Mouse (Mus musculus) CH12.LX (cell line): ENCODE results near the gene Xpo4. TPM values are rescaled to one million over a fixed set of nuclear protein-coding genes. Genes with fewer than 3 reads are reported as not detected.
"Not testable (repeated sequence)": the region's sequence is repeated elsewhere in the genome, so short reads cannot be mapped to it uniquely, and the experiment has no call there.

Experiments used
- DNase-seq: peaks from one replicate; pipeline ENCODE4 v3.0.0-alpha.2; 2013; ENCODE audit errors: extremely low read depth
- H3K27ac ChIP-seq: 2 replicates; pipeline ENCODE4 v1.5.1; 2012; ENCODE audit warnings: low read depth, mild to moderate bottlenecking, control low read depth, moderate library complexity; ENCODE audit not compliant: insufficient read depth
- H3K27me3 ChIP-seq: replicated peaks from 2 replicates; pipeline ENCODE3; 2012; ENCODE audit warnings: inconsistent platforms
- H3K36me3 ChIP-seq, 2 experiments: replicated peaks in 1 of 2; 2 replicates each; pipeline versions ENCODE3 to v1.6.1; 2012; ENCODE audit warnings: inconsistent platforms in 1 of 2, low read length in 1 of 2, mild to moderate bottlenecking in 1 of 2, mixed read lengths in 1 of 2, moderate library complexity in 1 of 2; ENCODE audit not compliant: control insufficient read depth in 1 of 2, insufficient read depth in 1 of 2
- H3K4me1 ChIP-seq, 2 experiments: 2 replicates each; pipeline ENCODE4 v1.6.1; 2012; ENCODE audit warnings: inconsistent platforms in 1 of 2, moderate library complexity in 1 of 2; ENCODE audit not compliant: insufficient read depth in 2 of 2, control insufficient read depth in 1 of 2
- H3K4me2 ChIP-seq: 2 replicates; pipeline ENCODE4 v1.6.1; 2012; ENCODE audit warnings: low read depth, mild to moderate bottlenecking, control low read depth; ENCODE audit not compliant: poor library complexity, insufficient read depth, severe bottlenecking
- H3K4me3 ChIP-seq, 3 experiments: fragments of 150-350 bp in 1 of 3; sonication (generic) in 1 of 3; replicated peaks in 1 of 3; 2 replicates each; pipeline versions ENCODE3 to v1.5.1; 2011 to 2012; ENCODE audit warnings: low read depth in 2 of 3, low read length in 2 of 3, mild to moderate bottlenecking in 2 of 3, moderate library complexity in 2 of 3, control low read depth in 1 of 3, improper control_type of control experiment in 1 of 3, inconsistent platforms in 1 of 3, mixed read lengths in 1 of 3; ENCODE audit not compliant: poor library complexity in 1 of 3
- H3K79me2 ChIP-seq: replicated peaks from 2 replicates; pipeline ENCODE4 v1.6.1; 2012; ENCODE audit warnings: mild to moderate bottlenecking, moderate library complexity; ENCODE audit not compliant: control insufficient read depth, poor library complexity, insufficient read depth, severe bottlenecking; ENCODE audit errors: extremely low read depth
- H3K9ac ChIP-seq: 2 replicates; pipeline ENCODE4 v1.6.1; 2012; ENCODE audit warnings: low read depth, mild to moderate bottlenecking, control low read depth, moderate library complexity; ENCODE audit not compliant: insufficient read depth
- H3K9me3 ChIP-seq: replicated peaks from 2 replicates; pipeline ENCODE3; 2012; ENCODE audit warnings: low read length, inconsistent platforms, mixed read lengths
- CHD1 ChIP-seq: IDR thresholded peaks from 2 replicates; pipeline ENCODE4 v1.6.1; 2012; ENCODE audit warnings: low read depth, low read length, improper control_type of control experiment, inconsistent platforms
- CTCF ChIP-seq, 2 experiments: IDR thresholded peaks in 1 of 2; conservative IDR thresholded peaks in 1 of 2; 2 replicates each; pipeline ENCODE4 v1.5.1; 2011 to 2012; ENCODE audit warnings: low read depth in 2 of 2, low read length in 2 of 2, improper control_type of control experiment in 1 of 2, inconsistent platforms in 1 of 2, mild to moderate bottlenecking in 1 of 2, moderate library complexity in 1 of 2
- ETS1 ChIP-seq: conservative IDR thresholded peaks from 2 replicates; pipeline ENCODE4 v1.6.1; 2012; ENCODE audit warnings: low read depth, mild to moderate bottlenecking, inconsistent platforms, low read length, improper control_type of control experiment, moderate library complexity
- GABPA ChIP-seq: IDR thresholded peaks from 2 replicates; pipeline ENCODE4 v1.6.1; 2012; ENCODE audit warnings: low read depth, low read length, improper control_type of control experiment, inconsistent platforms; ENCODE audit not compliant: insufficient replicate concordance
- HCFC1 ChIP-seq: IDR thresholded peaks from 2 replicates; pipeline ENCODE4 v1.6.1; 2012; ENCODE audit warnings: low read depth, mild to moderate bottlenecking, inconsistent platforms, low read length, improper control_type of control experiment
- IRF4 ChIP-seq: IDR thresholded peaks from 2 replicates; pipeline ENCODE4 v1.6.1; 2014; ENCODE audit warnings: low read depth, mild to moderate bottlenecking, inconsistent platforms, low read length, improper control_type of control experiment
- JUN ChIP-seq: IDR thresholded peaks from 2 replicates; pipeline ENCODE4 v1.6.1; 2011; ENCODE audit warnings: low read depth, mild to moderate bottlenecking, low read length, improper control_type of control experiment, moderate library complexity; ENCODE audit not compliant: insufficient read depth
- JUND ChIP-seq: conservative IDR thresholded peaks from 2 replicates; pipeline ENCODE4 v1.6.1; 2011; ENCODE audit warnings: low read depth, low read length, improper control_type of control experiment
- KAT2A ChIP-seq: IDR thresholded peaks from 2 replicates; pipeline ENCODE4 v1.6.1; 2012; ENCODE audit warnings: low read length, improper control_type of control experiment, inconsistent platforms; ENCODE audit not compliant: insufficient replicate concordance
- MAFK ChIP-seq: IDR thresholded peaks from 2 replicates; pipeline ENCODE4 v1.6.1; 2011; ENCODE audit warnings: low read length, improper control_type of control experiment; ENCODE audit not compliant: insufficient replicate concordance
- MAZ ChIP-seq: IDR thresholded peaks from 2 replicates; pipeline ENCODE4 v1.6.1; 2012; ENCODE audit warnings: low read depth, mild to moderate bottlenecking, inconsistent platforms, low read length, improper control_type of control experiment, moderate library complexity
- MEF2A ChIP-seq: IDR thresholded peaks from 2 replicates; pipeline ENCODE4 v1.6.1; 2014; ENCODE audit warnings: low read depth, mild to moderate bottlenecking, inconsistent platforms, low read length, improper control_type of control experiment, borderline replicate concordance
- NELFE ChIP-seq: IDR thresholded peaks from 2 replicates; pipeline ENCODE4 v1.6.1; 2011; ENCODE audit warnings: low read depth, low read length, improper control_type of control experiment
- NRF1 ChIP-seq: IDR thresholded peaks from 2 replicates; pipeline ENCODE4 v1.6.1; 2014; ENCODE audit warnings: low read depth, mild to moderate bottlenecking, inconsistent platforms, low read length, improper control_type of control experiment, moderate library complexity
- POLR2A ChIP-seq: IDR thresholded peaks from 2 replicates; pipeline ENCODE4 v1.6.1; 2011; ENCODE audit warnings: low read depth, mild to moderate bottlenecking, improper control_type of control experiment, low read length
- POLR2AphosphoS2 ChIP-seq: IDR thresholded peaks from 2 replicates; pipeline ENCODE4 v1.6.1; 2011; ENCODE audit warnings: low read depth, low read length, improper control_type of control experiment
- RCOR1 ChIP-seq: conservative IDR thresholded peaks from 2 replicates; pipeline ENCODE4 v1.6.1; 2012; ENCODE audit warnings: low read depth, mild to moderate bottlenecking, inconsistent platforms, low read length, improper control_type of control experiment
- UBTF ChIP-seq: IDR thresholded peaks from 2 replicates; pipeline ENCODE4 v1.6.1; 2012; ENCODE audit warnings: low read depth, mild to moderate bottlenecking, inconsistent platforms, low read length, improper control_type of control experiment, moderate library complexity
- ZC3H11A ChIP-seq: IDR thresholded peaks from 2 replicates; pipeline ENCODE4 v1.6.1; 2012; ENCODE audit warnings: low read depth, mild to moderate bottlenecking, inconsistent platforms, low read length, improper control_type of control experiment
- ZKSCAN1 ChIP-seq: IDR thresholded peaks from 2 replicates; pipeline ENCODE4 v1.6.1; 2012; ENCODE audit warnings: low read depth, inconsistent platforms, low read length, improper control_type of control experiment, borderline replicate concordance
- ZMIZ1 ChIP-seq: IDR thresholded peaks from 2 replicates; pipeline ENCODE4 v1.6.1; 2012; ENCODE audit warnings: low read depth, mild to moderate bottlenecking, inconsistent platforms, low read length, improper control_type of control experiment
- dilution Hi-C: fragments of 300-500 bp; cut with MboI; formaldehyde crosslinking; loops from 2 replicates; pipeline ENCODE4 v1.14.3; 2020; ENCODE audit warnings: low sequenced_read_pairs; ENCODE audit not compliant: extremely low pct_unique_long_range_greater_than_20kb, extremely low pct_ligation_motif_present
- in situ Hi-C: fragments of 300-500 bp; cut with MboI; formaldehyde crosslinking; loops from 3 replicates; pipeline ENCODE4 v1.14.3; 2019; ENCODE audit warnings: low sequenced_read_pairs, low pct_ligation_motif_present, low pct_unique_long_range_greater_than_20kb, mixed read lengths
- polyA plus RNA-seq: library from polyadenylated mRNA; unstranded; fragments of >175 nt; gene quantifications from 2 replicates; pipeline ENCODE4 v1.2.1, GENCODE M21; 2012; ENCODE audit warnings: low read depth; ENCODE audit not compliant: insufficient read length
- total RNA-seq, 2 experiments: library from RNA; depleted of rRNA; stranded (reverse); fragments of 300-350 nt in 1 of 2; fragments of >200 nt in 1 of 2; gene quantifications; 2 replicates each; pipeline ENCODE4 v1.2.3; 2012 to 2014

Gene Xpo4
- total and polyA plus RNA-seq, 3 experiments = 30.2 to 47.3 (median 43.0) TPM

GRCm38 (mm10) chr14:57691316-57691715, 26.1 kb upstream of the Xpo4 start:
- dilution Hi-C loops = no loop called here
- no peak overlapping the region for H3K4me3 ChIP-seq
- no peaks in the 10 kb centered on the region for H3K79me2 ChIP-seq
- DNase-seq = no peak
- H3K27ac ChIP-seq = no peak overlapping the region
- H3K27me3 ChIP-seq = no peaks in the 10 kb centered on the region
- no peak overlapping the region for H3K4me2 ChIP-seq
- H3K9me3 ChIP-seq = no peaks in the 10 kb centered on the region
- no peak overlapping the region for H3K9ac ChIP-seq
- H3K4me1 ChIP-seq = no peaks in the 10 kb centered on the region
- no peak for TF ChIP-seq NRF1
- no peak for TF ChIP-seq IRF4
- no peak for TF ChIP-seq UBTF
- no peak for TF ChIP-seq MAZ
- TF ChIP-seq ETS1 = no peak
- no peak for TF ChIP-seq POLR2AphosphoS2
- TF ChIP-seq GABPA = no peak
- TF ChIP-seq HCFC1 = no peak
- TF ChIP-seq POLR2A = no peak
- TF ChIP-seq KAT2A = no peak
- no peak for TF ChIP-seq ZMIZ1
- no peak for TF ChIP-seq JUN
- TF ChIP-seq ZKSCAN1 = no peak
- no peak for TF ChIP-seq MAFK
- TF ChIP-seq NELFE = no peak
- TF ChIP-seq RCOR1 = no peak
- no peak for TF ChIP-seq JUND
- TF ChIP-seq, all 38 proteins: peak for 0
- in situ Hi-C loops = no loop called here
- no peaks in the 10 kb centered on the region for H3K36me3 ChIP-seq

GRCm38 (mm10) chr14:57690681-57691080, 25.5 kb upstream of the Xpo4 start:
- Histone ChIP-seq H3K4me1 (peaks cover 0 to 4% of the 10 kb centered on the region in 2 experiments; a peak in 1 of 4 replicates), H3K4me3 (no peak overlapping the region), H3K27ac (no peak overlapping the region), H3K9ac (no peak overlapping the region), H3K79me2 (no peaks in the 10 kb centered on the region)
- no peak for DNase-seq
- TF ChIP-seq CHD1 = no peak
- no peak for TF ChIP-seq CTCF (conservative IDR thresholded peaks at IDR 0.05 in 1 of 2, IDR thresholded peaks at IDR 0.05 in 1 of 2; ENCODE audit: low read depth in 2 of 2, low read length in 2 of 2)
- TF ChIP-seq ZMIZ1 = no peak
- TF ChIP-seq MEF2A = no peak
- no peak for TF ChIP-seq JUN
- TF ChIP-seq ZC3H11A = no peak
- no peak for TF ChIP-seq POLR2A
- TF ChIP-seq, all 38 proteins: peak for 0
- Histone ChIP-seq H3K36me3 (no peaks in the 10 kb centered on the region), H3K9me3 (no peaks in the 10 kb centered on the region), H3K27me3 (no peaks in the 10 kb centered on the region), H3K4me2 (no peak overlapping the region)
- dilution Hi-C loops (no loop called here), in situ Hi-C loops (no loop called here)

GRCm38 (mm10) chr14:57688066-57688465, 22.8 kb upstream of the Xpo4 start:
- H3K4me3 ChIP-seq, H3K9me3 ChIP-seq, DNase-seq, H3K36me3 ChIP-seq, H3K79me2 ChIP-seq, H3K9ac ChIP-seq, dilution Hi-C loops, H3K4me1 ChIP-seq, H3K4me2 ChIP-seq, H3K27me3 ChIP-seq, in situ Hi-C loops, H3K27ac ChIP-seq: not testable (repeated sequence)
